Mouse (Mus musculus): ENCODE data around the gene Olfr815. TPM values are rescaled to one million over a fixed set of nuclear protein-coding genes. Genes with fewer than 3 reads are reported as not detected.

The Olfr815 gene
- polyA plus RNA-seq (2012; rRNA removed; ENCODE audit: low replicate concordance): not detected in 2 replicates

GRCm38 (mm10) chr10:129905767-129906166 is at the start of gene Olfr815:
Olfr815 (minus strand) TSS chr10:129905867.

GRCm38 (mm10) chr10:129949000-129949399 is 43.3 kb upstream of the Olfr815 start, which contains the start of gene Olfr818:
Olfr818 (minus strand) TSS chr10:129949100.

GRCm38 (mm10) chr10:129915497-129915896 is 9.8 kb upstream of the Olfr815 start, which contains the start of gene Olfr816:
Olfr816 (minus strand) TSS chr10:129915597.

DNA sequence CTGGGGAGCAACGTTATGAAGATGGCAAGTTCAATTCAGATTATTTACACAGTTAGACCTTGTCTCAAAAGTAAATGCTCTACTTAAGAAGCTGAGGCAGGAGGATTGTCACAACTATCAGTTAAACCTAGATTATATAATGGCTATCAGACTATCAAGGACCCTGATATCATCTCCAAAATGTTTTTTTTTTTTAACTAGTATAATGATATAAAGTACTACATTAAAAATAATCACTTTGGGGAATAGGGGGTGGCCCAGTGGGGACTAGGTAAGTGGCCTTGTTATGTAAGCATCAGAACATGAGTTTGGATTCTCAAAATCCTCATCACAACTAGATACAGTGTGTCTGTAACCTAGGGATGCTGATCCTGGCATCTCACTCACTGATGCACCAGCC is 25.9 kb downstream of the Olfr815 start, which contains the start of gene Olfr814:
Olfr814 (minus strand) TSS at position 101 of the 400 bp plus-strand sequence.

DNA sequence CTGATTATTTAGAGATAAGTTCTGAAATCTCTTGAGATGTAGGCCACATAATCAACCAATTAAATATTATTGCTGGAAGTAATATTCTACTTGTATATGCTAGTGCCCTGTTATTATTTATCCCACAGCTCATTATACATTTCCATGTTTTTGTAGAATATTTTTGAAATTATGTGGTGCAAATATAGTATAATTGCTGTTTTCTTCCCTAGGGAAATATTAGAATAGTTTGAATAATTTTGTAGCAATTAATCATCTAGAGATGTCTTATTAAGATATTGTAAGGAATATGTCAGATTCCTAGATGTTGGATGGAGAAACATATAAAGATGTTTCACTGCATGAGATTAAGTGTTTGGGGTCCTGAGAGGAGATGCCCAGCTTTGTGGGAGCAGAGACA is 50.6 kb downstream of the Olfr815 start, which contains the start of gene Olfr813:
Olfr813 (plus strand) TSS at position 301 of the 400 bp plus-strand sequence.

Other genes starting within 250 kb of the Olfr815 start
- not detected in 2 replicates for gene Olfr800, start 248.2 kb downstream of the Olfr815 start, polyA plus RNA-seq (2012; rRNA removed; ENCODE audit: low replicate concordance)
- not detected in 2 replicates for gene Olfr801, start 232.0 kb downstream of the Olfr815 start, polyA plus RNA-seq (2012; rRNA removed; ENCODE audit: low replicate concordance)
- gene Olfr802, start 217.7 kb downstream of the Olfr815 start, polyA plus RNA-seq (2012; rRNA removed; ENCODE audit: low replicate concordance): not detected in 2 replicates
- not detected in 2 replicates for gene Olfr803, start 211.6 kb downstream of the Olfr815 start, polyA plus RNA-seq (2012; rRNA removed; ENCODE audit: low replicate concordance)
- not detected in 2 replicates for gene Olfr804, start 202.7 kb downstream of the Olfr815 start, polyA plus RNA-seq (2012; rRNA removed; ENCODE audit: low replicate concordance)
- gene Olfr805, start 176.5 kb downstream of the Olfr815 start, polyA plus RNA-seq (2012; rRNA removed; ENCODE audit: low replicate concordance): not detected in 2 replicates
- not detected in 2 replicates for gene Olfr806, start 163.9 kb downstream of the Olfr815 start, polyA plus RNA-seq (2012; rRNA removed; ENCODE audit: low replicate concordance)
- not detected in 2 replicates for gene Olfr807, start 148.1 kb downstream of the Olfr815 start, polyA plus RNA-seq (2012; rRNA removed; ENCODE audit: low replicate concordance)
- gene Olfr808, start 140.4 kb downstream of the Olfr815 start, polyA plus RNA-seq (2012; rRNA removed; ENCODE audit: low replicate concordance): not detected in 2 replicates
- not detected in 2 replicates for gene Olfr809, start 131.2 kb downstream of the Olfr815 start, polyA plus RNA-seq (2012; rRNA removed; ENCODE audit: low replicate concordance)
- gene Olfr810, start 111.0 kb downstream of the Olfr815 start, polyA plus RNA-seq (2012; rRNA removed; ENCODE audit: low replicate concordance): not detected in 2 replicates
- gene Olfr811, start 101.5 kb downstream of the Olfr815 start, polyA plus RNA-seq (2012; rRNA removed; ENCODE audit: low replicate concordance): not detected in 2 replicates
- gene Olfr812, start 59.8 kb downstream of the Olfr815 start, polyA plus RNA-seq (2012; rRNA removed; ENCODE audit: low replicate concordance): not detected in 2 replicates
- gene Olfr813, start 50.5 kb downstream of the Olfr815 start, polyA plus RNA-seq (2012; rRNA removed; ENCODE audit: low replicate concordance): not detected in 2 replicates
- not detected in 2 replicates for gene Olfr814, start 26.0 kb downstream of the Olfr815 start, polyA plus RNA-seq (2012; rRNA removed; ENCODE audit: low replicate concordance)
- not detected in 2 replicates for gene Olfr816, start 9.7 kb upstream of the Olfr815 start, polyA plus RNA-seq (2012; rRNA removed; ENCODE audit: low replicate concordance)
- gene Olfr818, start 43.2 kb upstream of the Olfr815 start, polyA plus RNA-seq (2012; rRNA removed; ENCODE audit: low replicate concordance): not detected in 2 replicates
- gene Olfr819, start 61.4 kb upstream of the Olfr815 start, polyA plus RNA-seq (2012; rRNA removed; ENCODE audit: low replicate concordance): not detected in 2 replicates
- not detected in 2 replicates for gene Olfr247, start 70.3 kb upstream of the Olfr815 start, polyA plus RNA-seq (2012; rRNA removed; ENCODE audit: low replicate concordance)
- not detected in 2 replicates for gene Gm10310, start 79.2 kb upstream of the Olfr815 start, polyA plus RNA-seq (2012; rRNA removed; ENCODE audit: low replicate concordance)
- gene Olfr820, start 106.8 kb upstream of the Olfr815 start, polyA plus RNA-seq (2012; rRNA removed; ENCODE audit: low replicate concordance): not detected in 2 replicates
- gene Olfr821, start 124.5 kb upstream of the Olfr815 start, polyA plus RNA-seq (2012; rRNA removed; ENCODE audit: low replicate concordance): not detected in 2 replicates
- not detected in 2 replicates for gene Olfr822, start 165.3 kb upstream of the Olfr815 start, polyA plus RNA-seq (2012; rRNA removed; ENCODE audit: low replicate concordance)
- gene Olfr823, start 209.5 kb upstream of the Olfr815 start, polyA plus RNA-seq (2012; rRNA removed; ENCODE audit: low replicate concordance): not detected in 2 replicates
- gene Olfr824, start 224.1 kb upstream of the Olfr815 start, polyA plus RNA-seq (2012; rRNA removed; ENCODE audit: low replicate concordance): not detected in 2 replicates

Data from subcutaneous adipose tissue, adult 2 months (tissue).